Mouse (Mus musculus): ENCODE results near the gene Cage1. TPM values are rescaled to one million over a fixed set of nuclear protein-coding genes. Genes with fewer than 3 reads are reported as not detected.

Cage1 gene
- polyA plus RNA-seq (2014; fragmentation: Nextera tagmentation; extraction: Ambion mirVana), result 0.96 and 0.99 TPM in 2 replicates

DNA sequence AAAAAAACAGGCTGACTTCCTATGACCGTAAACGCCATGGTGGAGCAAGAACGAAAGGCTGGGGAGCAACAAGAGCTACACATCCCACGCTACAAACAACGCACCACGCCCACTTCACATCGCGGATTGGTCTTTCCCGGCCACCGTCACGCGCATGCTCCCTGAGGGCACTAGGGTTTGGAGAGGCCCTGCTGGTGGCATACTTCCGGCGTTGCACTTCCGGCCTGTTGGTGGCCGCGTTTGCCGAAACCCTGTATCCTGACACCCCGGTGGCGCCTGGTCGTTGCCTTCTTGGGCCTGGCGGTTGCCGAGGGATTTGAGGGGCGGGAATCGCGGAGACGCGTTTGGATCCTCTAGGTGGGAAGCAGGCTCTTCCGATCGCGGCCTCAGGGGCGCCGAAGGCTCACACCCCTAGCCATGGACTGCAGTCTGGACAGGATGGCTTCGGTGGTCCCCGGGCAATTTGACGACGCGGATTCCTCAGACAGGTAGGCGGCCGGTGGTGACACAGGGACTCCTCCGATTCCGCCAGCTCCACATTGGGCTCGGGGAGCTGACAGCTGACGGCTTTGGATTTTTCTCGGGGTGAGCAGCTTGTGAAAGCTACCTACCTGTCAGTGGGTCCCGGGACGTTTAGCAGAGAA lies at the start of gene Cage1:
Gene Cage1, minus strand, starts transcription at position 26 of the 644 bp plus-strand sequence.
- H3K27me3 ChIP-seq (ENCODE audit: control insufficient read depth, insufficient read depth, low read length), result no peaks in the 10 kb centered on the region
- peak within 1 kb of the TSS; percentile 66 for H3K4me3 ChIP-seq (ENCODE audit: low read depth, low read length)
- H3K4me2 ChIP-seq (ENCODE audit: low read depth, severe bottlenecking), result peak within 1 kb of the TSS; percentile 79
- H3K9me3 ChIP-seq (ENCODE audit: control insufficient read depth, low read length), result no peaks in the 10 kb centered on the region
- H3K36me3 ChIP-seq (ENCODE audit: control insufficient read depth, insufficient read depth, low read length), result peaks cover 4% of the 10 kb centered on the region
- peak within 1 kb of the TSS; percentile 73 for H3K9ac ChIP-seq (ENCODE audit: low read length)
- H3K27ac ChIP-seq (replicated peaks; ENCODE audit: low read depth, low read length), result no peak within 1 kb of the TSS; the same call in 1 of the 2 replicates
- ATAC-seq (ENCODE audit: insufficient number of reproducible peaks, low FRiP score, low TSS enrichment, low read depth) (peak; percentile 93), DNase-seq (ENCODE audit: low spot score) (peak; percentile 99)
- under 1% methylated on average over 47 of the region's 47 CpGs for WGBS
- no peaks in the 10 kb centered on the region for H3K4me1 ChIP-seq (ENCODE audit: control insufficient read depth, insufficient read depth, low read length)

DNA sequence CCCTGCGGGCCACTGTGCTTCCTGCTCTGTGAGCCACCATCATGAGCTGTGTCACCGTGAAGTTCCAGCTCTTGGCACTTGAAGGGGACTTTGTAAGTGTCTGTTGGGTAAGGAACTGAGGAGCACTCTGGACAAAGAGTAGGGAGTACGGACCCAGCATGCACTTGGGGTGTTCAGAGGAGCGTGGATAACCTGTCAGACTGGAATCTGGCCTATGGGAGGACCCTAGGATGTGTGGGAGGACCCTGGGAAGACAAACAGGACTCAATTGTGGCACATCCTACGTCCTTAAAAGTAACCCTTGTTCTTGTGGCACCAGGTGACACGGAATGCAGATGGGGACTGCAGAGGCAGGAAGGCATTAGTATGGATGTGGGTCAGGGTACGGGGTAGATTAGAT lies 44.3 kb upstream of the Cage1 start:
- Histone ChIP-seq H3K27ac (replicated peaks; ENCODE audit: low read depth, low read length) (no peak overlapping the region), H3K36me3 (ENCODE audit: control insufficient read depth, insufficient read depth, low read length) (no peaks in the 10 kb centered on the region), H3K27me3 (ENCODE audit: control insufficient read depth, insufficient read depth, low read length) (no peaks in the 10 kb centered on the region), H3K4me2 (ENCODE audit: low read depth, severe bottlenecking) (no peak overlapping the region), H3K9me3 (ENCODE audit: control insufficient read depth, low read length) (no peaks in the 10 kb centered on the region), H3K4me3 (ENCODE audit: low read depth, low read length) (no peak overlapping the region), H3K4me1 (ENCODE audit: control insufficient read depth, insufficient read depth, low read length) (no peaks in the 10 kb centered on the region), H3K9ac (ENCODE audit: low read length) (no peak overlapping the region)
- no peak for ATAC-seq (ENCODE audit: insufficient number of reproducible peaks, low FRiP score, low TSS enrichment, low read depth)
- DNase-seq (ENCODE audit: low spot score), result no peak
- 79% methylated on average over 7 of the region's 7 CpGs for WGBS

DNA sequence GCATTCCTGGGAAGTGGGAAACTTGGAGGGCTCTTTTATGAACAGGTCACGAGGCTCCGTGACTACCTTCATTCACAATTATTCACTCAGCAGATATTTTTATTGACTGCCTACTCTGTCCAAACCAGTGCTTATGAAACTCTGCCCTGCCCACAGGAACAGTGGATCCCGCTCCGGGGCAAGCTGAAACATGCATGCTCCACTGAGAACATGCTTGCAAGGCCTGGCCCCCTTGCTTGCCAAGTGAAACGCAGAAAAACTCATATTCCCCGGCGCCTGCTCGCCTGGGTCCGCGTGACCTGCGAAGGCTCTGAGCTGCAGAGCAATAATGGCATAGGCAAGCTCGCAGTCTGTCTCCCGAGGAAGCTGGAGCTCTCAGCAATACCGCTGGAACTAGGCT lies 43.9 kb upstream of the Cage1 start:
- ATAC-seq (ENCODE audit: insufficient number of reproducible peaks, low FRiP score, low TSS enrichment, low read depth) (no peak), DNase-seq (ENCODE audit: low spot score) (no peak)
- Histone ChIP-seq H3K4me3 (ENCODE audit: low read depth, low read length) (no peak overlapping the region), H3K4me1 (ENCODE audit: control insufficient read depth, insufficient read depth, low read length) (no peaks in the 10 kb centered on the region), H3K9ac (ENCODE audit: low read length) (no peak overlapping the region), H3K27ac (replicated peaks; ENCODE audit: low read depth, low read length) (no peak overlapping the region), H3K4me2 (ENCODE audit: low read depth, severe bottlenecking) (no peak overlapping the region), H3K9me3 (ENCODE audit: control insufficient read depth, low read length) (no peaks in the 10 kb centered on the region), H3K36me3 (ENCODE audit: control insufficient read depth, insufficient read depth, low read length) (no peaks in the 10 kb centered on the region), H3K27me3 (ENCODE audit: control insufficient read depth, insufficient read depth, low read length) (no peaks in the 10 kb centered on the region)
- 86% methylated on average over 14 of the region's 14 CpGs for WGBS

DNA sequence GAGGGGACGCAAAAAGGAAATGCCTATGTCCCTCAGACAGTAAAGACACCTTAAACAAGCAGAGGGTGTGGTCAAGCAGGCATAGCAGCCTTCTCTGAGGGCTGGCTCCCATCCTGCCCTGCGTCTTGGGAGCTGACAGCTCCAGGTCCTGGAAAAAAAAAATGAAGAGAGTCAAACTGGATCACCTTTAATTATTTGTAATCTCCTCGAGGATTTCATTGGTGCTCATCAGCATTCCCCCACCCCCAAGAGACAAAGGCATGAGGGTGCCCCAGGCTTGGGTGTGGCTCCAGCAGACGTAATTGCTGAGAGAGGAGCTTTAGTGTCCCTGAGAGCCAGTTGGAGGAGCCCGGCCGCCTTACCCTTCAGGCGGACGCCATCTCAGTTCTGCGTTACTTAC lies 43.1 kb upstream of the Cage1 start:
- H3K36me3 ChIP-seq (ENCODE audit: control insufficient read depth, insufficient read depth, low read length), result no peaks in the 10 kb centered on the region
- no peaks in the 10 kb centered on the region for H3K27me3 ChIP-seq (ENCODE audit: control insufficient read depth, insufficient read depth, low read length)
- WGBS, result 52% methylated on average over 9 of the region's 9 CpGs
- no peak overlapping the region for H3K4me2 ChIP-seq (ENCODE audit: low read depth, severe bottlenecking)
- H3K9ac ChIP-seq (ENCODE audit: low read length), result no peak overlapping the region
- H3K27ac ChIP-seq (replicated peaks; ENCODE audit: low read depth, low read length), result no peak overlapping the region
- no peaks in the 10 kb centered on the region for H3K9me3 ChIP-seq (ENCODE audit: control insufficient read depth, low read length)
- DNase-seq (ENCODE audit: low spot score) (no peak), ATAC-seq (ENCODE audit: insufficient number of reproducible peaks, low FRiP score, low TSS enrichment, low read depth) (no peak)
- H3K4me1 ChIP-seq (ENCODE audit: control insufficient read depth, insufficient read depth, low read length), result no peaks in the 10 kb centered on the region
- no peak overlapping the region for H3K4me3 ChIP-seq (ENCODE audit: low read depth, low read length)

DNA sequence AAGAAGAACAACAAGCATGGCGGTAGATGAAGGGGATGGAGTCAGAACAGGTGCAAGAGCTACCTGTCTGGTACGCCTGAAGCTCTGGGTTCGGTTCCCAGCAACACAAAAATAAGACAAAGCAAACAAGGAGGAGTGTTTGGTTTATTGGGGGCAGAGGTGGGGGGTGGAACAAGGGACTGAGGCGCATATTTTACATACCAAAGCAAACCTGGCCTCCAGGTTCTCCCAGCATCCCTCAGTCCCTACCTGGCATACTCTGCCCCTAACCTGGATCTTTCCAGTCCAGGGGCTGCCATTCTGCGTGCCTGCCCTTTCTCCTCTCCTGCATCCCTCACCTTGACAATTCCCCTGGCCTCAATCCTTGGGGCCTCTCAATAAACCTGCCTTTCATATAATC lies 42.5 kb upstream of the Cage1 start:
- H3K9me3 ChIP-seq (ENCODE audit: control insufficient read depth, low read length), result no peaks in the 10 kb centered on the region
- H3K4me1 ChIP-seq (ENCODE audit: control insufficient read depth, insufficient read depth, low read length), result no peaks in the 10 kb centered on the region
- WGBS, result 63% methylated on average over 5 of the region's 5 CpGs

DNA sequence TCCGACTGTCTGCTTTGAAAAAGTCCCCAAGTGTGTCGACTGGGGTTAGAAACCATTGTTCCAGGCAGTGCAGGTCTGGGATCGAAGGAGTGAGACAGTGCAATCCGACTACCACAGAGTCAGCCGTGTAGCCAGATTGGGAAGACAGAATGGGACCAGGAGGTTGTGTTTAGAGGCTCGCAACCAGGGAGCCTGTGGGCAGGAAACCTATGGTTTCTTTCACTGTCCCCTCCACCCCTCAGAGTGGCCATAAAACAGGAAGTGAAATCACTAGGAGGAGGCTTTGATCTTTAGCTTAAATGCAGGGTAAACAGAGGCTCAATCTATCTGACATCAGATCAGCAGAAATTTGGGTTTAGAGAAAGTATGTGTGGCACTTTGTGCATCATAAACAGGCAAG lies 42.0 kb upstream of the Cage1 start:
- DNase-seq (ENCODE audit: low spot score), result no peak
- H3K4me1 ChIP-seq (ENCODE audit: control insufficient read depth, insufficient read depth, low read length), result no peaks in the 10 kb centered on the region
- H3K36me3 ChIP-seq (ENCODE audit: control insufficient read depth, insufficient read depth, low read length), result no peaks in the 10 kb centered on the region
- H3K27me3 ChIP-seq (ENCODE audit: control insufficient read depth, insufficient read depth, low read length), result no peaks in the 10 kb centered on the region
- no peaks in the 10 kb centered on the region for H3K9me3 ChIP-seq (ENCODE audit: control insufficient read depth, low read length)
- no peak overlapping the region for H3K27ac ChIP-seq (replicated peaks; ENCODE audit: low read depth, low read length)
- no peak for ATAC-seq (ENCODE audit: insufficient number of reproducible peaks, low FRiP score, low TSS enrichment, low read depth)
- H3K4me3 ChIP-seq (ENCODE audit: low read depth, low read length), result no peak overlapping the region
- 45% methylated on average over 6 of the region's 6 CpGs for WGBS
- no peak overlapping the region for H3K4me2 ChIP-seq (ENCODE audit: low read depth, severe bottlenecking)
- no peak overlapping the region for H3K9ac ChIP-seq (ENCODE audit: low read length)

More for the DNA sequence above, 42.5 kb upstream of the Cage1 start:
- no peak for DNase-seq (ENCODE audit: low spot score)
- H3K4me2 ChIP-seq (ENCODE audit: low read depth, severe bottlenecking), result no peak overlapping the region
- no peaks in the 10 kb centered on the region for H3K27me3 ChIP-seq (ENCODE audit: control insufficient read depth, insufficient read depth, low read length)
- H3K9ac ChIP-seq (ENCODE audit: low read length), result no peak overlapping the region
- H3K4me3 ChIP-seq (ENCODE audit: low read depth, low read length), result no peak overlapping the region
- no peak for ATAC-seq (ENCODE audit: insufficient number of reproducible peaks, low FRiP score, low TSS enrichment, low read depth)
- H3K27ac ChIP-seq (replicated peaks; ENCODE audit: low read depth, low read length), result no peak overlapping the region
- no peaks in the 10 kb centered on the region for H3K36me3 ChIP-seq (ENCODE audit: control insufficient read depth, insufficient read depth, low read length)

DNA sequence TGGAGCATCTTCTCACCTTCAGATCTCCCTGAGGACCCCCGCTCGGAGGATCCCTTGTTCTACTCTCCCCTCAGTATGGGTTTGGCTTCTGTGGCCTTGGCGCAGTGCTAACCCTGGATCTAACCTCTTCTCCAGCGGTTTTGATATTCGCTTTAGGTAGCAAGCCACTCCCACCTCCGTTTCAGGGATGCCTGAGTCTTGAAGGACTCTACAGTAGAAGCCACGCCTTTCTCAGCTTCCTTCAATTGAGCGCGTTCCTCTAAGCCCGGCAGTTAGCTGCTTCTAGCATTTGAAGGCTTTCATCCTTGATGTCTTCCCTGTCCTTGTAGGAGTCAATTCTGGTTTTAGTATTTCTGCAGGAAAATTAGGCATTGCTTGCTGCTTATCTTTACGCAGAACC lies 40.2 kb upstream of the Cage1 start:
- DNase-seq (ENCODE audit: low spot score) (no peak), ATAC-seq (ENCODE audit: insufficient number of reproducible peaks, low FRiP score, low TSS enrichment, low read depth) (no peak)
- no peaks in the 10 kb centered on the region for H3K4me1 ChIP-seq (ENCODE audit: control insufficient read depth, insufficient read depth, low read length)
- H3K27ac ChIP-seq (replicated peaks; ENCODE audit: low read depth, low read length), result no peak overlapping the region
- H3K27me3 ChIP-seq (ENCODE audit: control insufficient read depth, insufficient read depth, low read length), result no peaks in the 10 kb centered on the region
- no peak overlapping the region for H3K9ac ChIP-seq (ENCODE audit: low read length)
- no peak overlapping the region for H3K4me2 ChIP-seq (ENCODE audit: low read depth, severe bottlenecking)
- WGBS, result 21% methylated on average over 11 of the region's 11 CpGs
- H3K4me3 ChIP-seq (ENCODE audit: low read depth, low read length), result no peak overlapping the region
- no peaks in the 10 kb centered on the region for H3K9me3 ChIP-seq (ENCODE audit: control insufficient read depth, low read length)
- H3K36me3 ChIP-seq (ENCODE audit: control insufficient read depth, insufficient read depth, low read length), result no peaks in the 10 kb centered on the region

DNA sequence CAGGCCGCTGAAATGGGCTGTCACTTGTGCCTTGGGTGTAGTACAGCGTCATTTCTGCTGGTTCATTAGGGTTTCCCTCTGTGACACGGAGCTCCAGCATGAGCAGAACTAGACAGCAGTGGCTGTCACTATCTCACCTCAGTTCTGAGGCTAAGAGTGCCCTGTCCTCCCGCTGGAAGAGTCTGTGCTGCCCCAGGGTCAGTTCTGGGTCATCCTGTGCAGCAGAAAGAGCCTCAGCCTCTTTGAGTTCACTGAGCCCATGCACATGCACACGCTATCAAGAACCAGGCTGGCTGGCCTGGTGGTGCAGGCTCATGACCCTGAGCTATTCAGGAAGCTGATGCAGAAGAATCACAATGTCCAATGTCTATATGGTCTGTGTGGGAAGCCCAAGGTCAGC lies 37.5 kb upstream of the Cage1 start:
- no peak overlapping the region for H3K4me2 ChIP-seq (ENCODE audit: low read depth, severe bottlenecking)

More for the DNA sequence above, 37.5 kb upstream of the Cage1 start:
- DNase-seq (ENCODE audit: low spot score) (no peak), ATAC-seq (ENCODE audit: insufficient number of reproducible peaks, low FRiP score, low TSS enrichment, low read depth) (no peak)
- no peaks in the 10 kb centered on the region for H3K9me3 ChIP-seq (ENCODE audit: control insufficient read depth, low read length)
- no peak overlapping the region for H3K27ac ChIP-seq (replicated peaks; ENCODE audit: low read depth, low read length)
- H3K36me3 ChIP-seq (ENCODE audit: control insufficient read depth, insufficient read depth, low read length), result no peaks in the 10 kb centered on the region
- no peaks in the 10 kb centered on the region for H3K4me1 ChIP-seq (ENCODE audit: control insufficient read depth, insufficient read depth, low read length)
- no peak overlapping the region for H3K4me3 ChIP-seq (ENCODE audit: low read depth, low read length)
- H3K9ac ChIP-seq (ENCODE audit: low read length), result no peak overlapping the region
- 31% methylated on average over 5 of the region's 5 CpGs for WGBS
- H3K27me3 ChIP-seq (ENCODE audit: control insufficient read depth, insufficient read depth, low read length), result no peaks in the 10 kb centered on the region

All from limb, embryonic 11.5 days (tissue).